Mouse (Mus musculus) gastrocnemius, adult 18-20 months (tissue): Measurements from ENCODE around the gene Med12. TPM values are rescaled to one million over a fixed set of nuclear protein-coding genes. Genes with fewer than 3 reads are reported as not detected.
"Not testable (repeated sequence)": the region's sequence is repeated elsewhere in the genome, so short reads cannot be mapped to it uniquely, and the experiment has no call there.

Source experiments
- DNase-seq: peaks from one replicate; pipeline ENCODE4 v3.0.0; 2021; ENCODE audit warnings: low spot score
- total RNA-seq, 2 experiments: library from RNA; stranded (reverse); gene quantifications; 2 replicates each; pipeline ENCODE4 v1.2.3; 2021

Gene Med12
- total RNA-seq, 2 experiments from 2014 or later = 15.8 to 16.1 TPM

GRCm38 (mm10) chrX:101299473-101300426, 25.9 kb downstream of the Med12 start:
- no peak for DNase-seq

- no peak for DNase-seq
Observed at GRCm38 (mm10) chrX:101300427-101301030, 26.7 kb downstream of the Med12 start.

GRCm38 (mm10) chrX:101301654-101302053, 27.8 kb downstream of the Med12 start:
- DNase-seq = no peak

DNA sequence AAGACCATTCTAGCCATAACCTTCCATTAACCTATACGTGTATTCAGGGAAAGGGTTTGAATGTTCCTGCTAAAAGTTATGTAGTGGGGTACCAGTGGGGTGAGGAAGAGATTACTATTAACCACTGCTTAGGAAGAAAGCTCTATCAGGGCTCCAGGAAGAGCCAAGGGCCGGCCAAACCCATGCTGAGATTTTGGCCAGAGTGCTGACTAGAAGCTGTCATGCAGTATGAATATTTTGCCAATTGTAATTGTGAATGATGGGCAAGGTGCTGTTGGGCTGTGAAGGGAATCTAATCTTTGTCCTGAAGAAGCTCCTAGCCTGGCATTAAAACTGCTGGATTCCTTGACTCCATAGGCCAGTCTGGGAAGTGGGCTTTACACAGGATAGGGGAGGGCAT, 30.8 kb downstream of the Med12 start:
- DNase-seq = no peak

GRCm38 (mm10) chrX:101309299-101309698, 35.5 kb downstream of the Med12 start:
- DNase-seq = no peak

GRCm38 (mm10) chrX:101313625-101314359, 40.0 kb downstream of the Med12 start:
- no peak for DNase-seq

- DNase-seq = no peak
Observed at GRCm38 (mm10) chrX:101319775-101320174, 45.9 kb downstream of the Med12 start.

- DNase-seq = no peak
Observed at GRCm38 (mm10) chrX:101325989-101326899, 52.4 kb downstream of the Med12 start.

GRCm38 (mm10) chrX:101329372-101330028, 55.7 kb downstream of the Med12 start:
- peak; percentile 59 for DNase-seq

DNA sequence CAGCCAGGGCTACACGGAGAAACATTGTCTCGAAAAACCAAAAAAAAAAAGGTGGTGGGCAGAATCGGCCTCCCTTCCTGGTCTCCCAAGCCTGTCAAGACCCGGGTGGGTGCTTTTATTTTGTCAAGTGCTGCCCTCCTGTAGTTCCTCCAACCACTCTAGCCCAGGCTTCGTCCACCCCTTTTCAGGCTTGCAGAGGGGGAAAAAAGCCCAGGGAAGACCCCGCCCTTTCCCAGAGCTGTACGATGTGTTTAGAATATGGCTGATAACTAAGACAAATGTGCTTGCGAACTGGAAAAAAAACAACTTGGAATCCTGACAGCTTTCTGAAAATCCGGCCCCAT, 58.2 kb downstream of the Med12 start:
- no peak for DNase-seq

- peak; percentile 89 for DNase-seq
Observed at GRCm38 (mm10) chrX:101332375-101333211, 58.8 kb downstream of the Med12 start.

DNA sequence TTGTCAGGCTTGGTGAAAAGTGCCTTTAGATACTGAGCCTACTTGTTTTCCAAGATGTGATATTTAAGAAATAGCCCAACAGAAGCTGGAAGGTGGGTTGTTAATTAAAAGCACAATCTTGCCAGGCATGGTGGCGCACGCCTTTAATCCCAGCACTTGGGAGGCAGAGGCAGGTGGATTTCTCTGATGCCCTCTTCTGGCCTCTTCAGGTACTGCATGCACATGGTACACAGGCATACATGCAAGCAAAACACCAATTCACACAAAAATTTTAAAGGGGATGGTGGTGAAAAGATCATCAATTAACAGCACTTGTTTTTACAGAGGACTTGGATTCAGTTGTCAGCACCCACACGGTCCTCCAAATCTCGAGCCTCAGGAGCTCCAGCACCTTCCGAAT, 60.8 kb downstream of the Med12 start:
- no peak for DNase-seq

GRCm38 (mm10) chrX:101338666-101339065, 64.8 kb downstream of the Med12 start:
- DNase-seq = no peak

DNA sequence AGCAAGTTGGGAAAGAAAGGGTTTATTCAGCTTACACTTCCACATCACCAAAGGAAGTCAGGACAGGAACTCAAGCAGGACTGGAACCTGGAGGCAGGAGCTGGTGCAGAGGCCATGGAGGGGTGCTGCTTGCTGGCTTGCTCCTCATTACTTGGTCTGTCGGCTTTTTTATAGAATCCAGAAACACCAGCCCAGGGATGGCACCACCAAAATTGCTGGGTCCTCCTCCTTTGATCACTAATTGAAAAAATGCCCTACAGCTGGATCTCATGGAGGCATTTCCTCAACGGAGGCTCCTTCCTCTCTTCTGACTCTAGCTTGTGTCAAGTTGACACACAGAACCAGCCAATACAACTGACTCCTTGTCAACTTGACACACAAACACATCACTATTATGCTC, 69.0 kb downstream of the Med12 start:
- DNase-seq = not testable (repeated sequence)

GRCm38 (mm10) chrX:101345456-101345855, 71.6 kb downstream of the Med12 start:
- no peak for DNase-seq

GRCm38 (mm10) chrX:101346475-101346874, 72.6 kb downstream of the Med12 start:
- no peak for DNase-seq
